Mouse (Mus musculus) CH12.LX (cell line): ENCODE measurements at regions not wholly inside any gene's neighbourhood (a gene's known extent, or its start where the extent isn't known, plus 50 kb on each side); places are given as distances from the start of the nearest gene placed in this dataset.

Source experiments
- DNase-seq: peaks from one replicate; pipeline ENCODE4 v3.0.0-alpha.2; 2013; ENCODE audit errors: extremely low read depth
- H3K27ac ChIP-seq: 2 replicates; pipeline ENCODE4 v1.5.1; 2012; ENCODE audit warnings: low read depth, mild to moderate bottlenecking, control low read depth, moderate library complexity; ENCODE audit not compliant: insufficient read depth
- H3K27me3 ChIP-seq: replicated peaks from 2 replicates; pipeline ENCODE3; 2012; ENCODE audit warnings: inconsistent platforms
- H3K36me3 ChIP-seq, 2 experiments: replicated peaks in 1 of 2; 2 replicates each; pipeline versions ENCODE3 to v1.6.1; 2012; ENCODE audit warnings: inconsistent platforms in 1 of 2, low read length in 1 of 2, mild to moderate bottlenecking in 1 of 2, mixed read lengths in 1 of 2, moderate library complexity in 1 of 2; ENCODE audit not compliant: control insufficient read depth in 1 of 2, insufficient read depth in 1 of 2
- H3K4me1 ChIP-seq, 2 experiments: 2 replicates each; pipeline ENCODE4 v1.6.1; 2012; ENCODE audit warnings: inconsistent platforms in 1 of 2, moderate library complexity in 1 of 2; ENCODE audit not compliant: insufficient read depth in 2 of 2, control insufficient read depth in 1 of 2
- H3K4me2 ChIP-seq: 2 replicates; pipeline ENCODE4 v1.6.1; 2012; ENCODE audit warnings: low read depth, mild to moderate bottlenecking, control low read depth; ENCODE audit not compliant: poor library complexity, insufficient read depth, severe bottlenecking
- H3K4me3 ChIP-seq, 3 experiments: fragments of 150-350 bp in 1 of 3; sonication (generic) in 1 of 3; replicated peaks in 1 of 3; 2 replicates each; pipeline versions ENCODE3 to v1.5.1; 2011 to 2012; ENCODE audit warnings: low read depth in 2 of 3, low read length in 2 of 3, mild to moderate bottlenecking in 2 of 3, moderate library complexity in 2 of 3, control low read depth in 1 of 3, improper control_type of control experiment in 1 of 3, inconsistent platforms in 1 of 3, mixed read lengths in 1 of 3; ENCODE audit not compliant: poor library complexity in 1 of 3
- H3K79me2 ChIP-seq: replicated peaks from 2 replicates; pipeline ENCODE4 v1.6.1; 2012; ENCODE audit warnings: mild to moderate bottlenecking, moderate library complexity; ENCODE audit not compliant: control insufficient read depth, poor library complexity, insufficient read depth, severe bottlenecking; ENCODE audit errors: extremely low read depth
- H3K9ac ChIP-seq: 2 replicates; pipeline ENCODE4 v1.6.1; 2012; ENCODE audit warnings: low read depth, mild to moderate bottlenecking, control low read depth, moderate library complexity; ENCODE audit not compliant: insufficient read depth
- H3K9me3 ChIP-seq: replicated peaks from 2 replicates; pipeline ENCODE3; 2012; ENCODE audit warnings: low read length, inconsistent platforms, mixed read lengths
- BHLHE40 ChIP-seq: IDR thresholded peaks from 2 replicates; pipeline ENCODE4 v1.6.1; 2011; ENCODE audit warnings: mild to moderate bottlenecking, low read depth, low read length, improper control_type of control experiment
- CHD1 ChIP-seq: IDR thresholded peaks from 2 replicates; pipeline ENCODE4 v1.6.1; 2012; ENCODE audit warnings: low read depth, low read length, improper control_type of control experiment, inconsistent platforms
- CHD2 ChIP-seq: IDR thresholded peaks from 2 replicates; pipeline ENCODE4 v1.6.1; 2011; ENCODE audit warnings: low read length, improper control_type of control experiment
- ELF1 ChIP-seq: IDR thresholded peaks from 2 replicates; pipeline ENCODE4 v1.6.1; 2014; ENCODE audit warnings: low read depth, mild to moderate bottlenecking, inconsistent platforms, low read length, improper control_type of control experiment
- EP300 ChIP-seq: IDR thresholded peaks from 2 replicates; pipeline ENCODE4 v1.6.1; 2011; ENCODE audit warnings: low read length, improper control_type of control experiment
- GABPA ChIP-seq: IDR thresholded peaks from 2 replicates; pipeline ENCODE4 v1.6.1; 2012; ENCODE audit warnings: low read depth, low read length, improper control_type of control experiment, inconsistent platforms; ENCODE audit not compliant: insufficient replicate concordance
- HCFC1 ChIP-seq: IDR thresholded peaks from 2 replicates; pipeline ENCODE4 v1.6.1; 2012; ENCODE audit warnings: low read depth, mild to moderate bottlenecking, inconsistent platforms, low read length, improper control_type of control experiment
- IRF4 ChIP-seq: IDR thresholded peaks from 2 replicates; pipeline ENCODE4 v1.6.1; 2014; ENCODE audit warnings: low read depth, mild to moderate bottlenecking, inconsistent platforms, low read length, improper control_type of control experiment
- MAFK ChIP-seq: IDR thresholded peaks from 2 replicates; pipeline ENCODE4 v1.6.1; 2011; ENCODE audit warnings: low read length, improper control_type of control experiment; ENCODE audit not compliant: insufficient replicate concordance
- MYC ChIP-seq: IDR thresholded peaks from 2 replicates; pipeline ENCODE4 v1.6.1; 2011; ENCODE audit warnings: low read depth, mild to moderate bottlenecking, improper control_type of control experiment, low read length
- PAX5 ChIP-seq: IDR thresholded peaks from 2 replicates; pipeline ENCODE4 v1.6.1; 2012; ENCODE audit warnings: low read length, inconsistent platforms, mixed read lengths
- RCOR1 ChIP-seq: conservative IDR thresholded peaks from 2 replicates; pipeline ENCODE4 v1.6.1; 2012; ENCODE audit warnings: low read depth, mild to moderate bottlenecking, inconsistent platforms, low read length, improper control_type of control experiment
- SIN3A ChIP-seq: IDR thresholded peaks from 2 replicates; pipeline ENCODE4 v1.6.1; 2012; ENCODE audit warnings: low read length, improper control_type of control experiment, inconsistent platforms
- TCF12 ChIP-seq: IDR thresholded peaks from 2 replicates; pipeline ENCODE4 v1.6.1; 2014; ENCODE audit warnings: low read depth, mild to moderate bottlenecking, inconsistent platforms, low read length, improper control_type of control experiment
- ZC3H11A ChIP-seq: IDR thresholded peaks from 2 replicates; pipeline ENCODE4 v1.6.1; 2012; ENCODE audit warnings: low read depth, mild to moderate bottlenecking, inconsistent platforms, low read length, improper control_type of control experiment
- ZKSCAN1 ChIP-seq: IDR thresholded peaks from 2 replicates; pipeline ENCODE4 v1.6.1; 2012; ENCODE audit warnings: low read depth, inconsistent platforms, low read length, improper control_type of control experiment, borderline replicate concordance
- dilution Hi-C: fragments of 300-500 bp; cut with MboI; formaldehyde crosslinking; loops from 2 replicates; pipeline ENCODE4 v1.14.3; 2020; ENCODE audit warnings: low sequenced_read_pairs; ENCODE audit not compliant: extremely low pct_unique_long_range_greater_than_20kb, extremely low pct_ligation_motif_present
- in situ Hi-C: fragments of 300-500 bp; cut with MboI; formaldehyde crosslinking; loops from 3 replicates; pipeline ENCODE4 v1.14.3; 2019; ENCODE audit warnings: low sequenced_read_pairs, low pct_ligation_motif_present, low pct_unique_long_range_greater_than_20kb, mixed read lengths

- Histone ChIP-seq H3K9me3 (no peaks in the 10 kb centered on the region), H3K27me3 (no peaks in the 10 kb centered on the region)
- TF ChIP-seq ZC3H11A (no peak), CHD1 (no peak), MAFK (no peak), ELF1 (no peak), GABPA (no peak), ZKSCAN1 (no peak), IRF4 (no peak), PAX5 (no peak), MYC (no peak)
- TF ChIP-seq, all 38 proteins: peak for 0
- in situ Hi-C loops: no loop called here
- no peaks in the 10 kb centered on the region for H3K79me2 ChIP-seq
- H3K36me3 ChIP-seq: no peaks in the 10 kb centered on the region
- dilution Hi-C loops: no loop called here
- no peak overlapping the region for H3K4me2 ChIP-seq
- H3K4me3 ChIP-seq: no peak overlapping the region
- H3K4me1 ChIP-seq: peaks cover 2 to 9% of the 10 kb centered on the region in 2 experiments; a peak in 3 of 4 replicates
- H3K27ac ChIP-seq: no peak overlapping the region
- H3K9ac ChIP-seq: no peak overlapping the region
- no peak for DNase-seq
Measured at GRCm38 (mm10) chr3:148733227-148733854, 257.0 kb downstream of the Adgrl2 start.

DNA sequence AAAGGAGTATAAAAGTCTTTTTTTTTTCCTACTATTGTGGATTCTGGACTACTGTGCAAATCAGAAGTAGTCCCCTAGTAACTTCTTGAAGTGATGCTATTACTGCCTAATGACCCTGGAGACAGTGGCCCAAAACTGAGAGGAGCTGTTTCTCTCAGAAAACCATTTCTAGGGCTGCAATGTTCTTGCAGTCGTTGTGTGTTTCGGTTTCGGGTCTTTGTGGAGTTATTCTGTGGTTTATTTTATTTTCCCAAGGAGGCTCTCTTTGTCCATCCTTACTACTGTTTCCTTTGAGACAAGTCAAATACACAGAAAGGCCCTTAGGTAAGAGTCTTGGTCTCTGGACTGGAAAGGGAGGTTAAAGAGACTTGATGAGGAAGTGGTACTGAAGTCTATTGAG, 258.9 kb downstream of the Adgrl2 start:
- Histone ChIP-seq H3K4me1 (peaks cover 2 to 16% of the 10 kb centered on the region in 2 experiments; a peak in 3 of 4 replicates), H3K4me2 (no peak overlapping the region), H3K79me2 (no peaks in the 10 kb centered on the region), H3K27me3 (no peaks in the 10 kb centered on the region), H3K27ac (no peak overlapping the region), H3K4me3 (no peak overlapping the region), H3K9me3 (no peaks in the 10 kb centered on the region), H3K36me3 (no peaks in the 10 kb centered on the region), H3K9ac (no peak overlapping the region)
- in situ Hi-C loops: no loop called here
- peak; percentile 9 for DNase-seq
- peak; percentile 72 for TF ChIP-seq EP300
- peak; percentile 56 for TF ChIP-seq BHLHE40
- no peak for TF ChIP-seq PAX5
- TF ChIP-seq RCOR1: peak; percentile 76; the same call in 1 of the 2 replicates
- TF ChIP-seq HCFC1: no peak
- 0 out of 2 replicates have a peak, but pooled peaks have one; percentile 9 for TF ChIP-seq CHD2
- TF ChIP-seq TCF12: 0 out of 2 replicates have a peak, but pooled peaks have one; percentile 19
- 0 out of 2 replicates have a peak, but pooled peaks have one; percentile 8 for TF ChIP-seq SIN3A
- no peak for TF ChIP-seq ZKSCAN1
- TF ChIP-seq MAFK: peak; percentile 68; the same call in 1 of the 2 replicates
- dilution Hi-C loops: no loop called here
